Mouse (Mus musculus) kidney, adult 2 months (tissue): Measurements from ENCODE around the gene Zdhhc14.

Source experiments
- CTCF ChIP-seq: fragments of 200-500 bp; conservative IDR thresholded peaks from 2 replicates; pipeline ENCODE4 v1.5.1; 2011; ENCODE audit warnings: low read depth, mild to moderate bottlenecking, control low read depth, low read length, moderate library complexity, mixed read lengths; ENCODE audit not compliant: insufficient read depth, insufficient read length
- POLR2A ChIP-seq: fragments of 200-500 bp; IDR thresholded peaks from one replicate; pipeline ENCODE4 v1.6.1; 2011; ENCODE audit warnings: low read depth, low read length, control low read depth

GRCm38 (mm10) chr17:5718768-5719387 lies 226.5 kb downstream of the Zdhhc14 start:
- no peak for TF ChIP-seq POLR2A
- TF ChIP-seq CTCF: no peak
